Mouse (Mus musculus): ENCODE results near the gene Usp10.

The Usp10 gene

GRCm38 (mm10) chr8:119964859-119965258 is 54.7 kb downstream of the Usp10 start:
- DNase-seq (ENCODE audit: low spot score) = no peak

GRCm38 (mm10) chr8:119967435-119967834 is 57.3 kb downstream of the Usp10 start:
- DNase-seq (ENCODE audit: low spot score) = no peak

- no peak for DNase-seq (ENCODE audit: low spot score)
Measured at GRCm38 (mm10) chr8:119970169-119970568, 60.0 kb downstream of the Usp10 start.

- no peak for DNase-seq (ENCODE audit: low spot score)
Measured at GRCm38 (mm10) chr8:119972558-119972957, 62.4 kb downstream of the Usp10 start.

GRCm38 (mm10) chr8:119978770-119979381 is 68.7 kb downstream of the Usp10 start:
- DNase-seq (ENCODE audit: low spot score) = no peak

GRCm38 (mm10) chr8:119981253-119981652 is 71.1 kb downstream of the Usp10 start:
- DNase-seq (ENCODE audit: low spot score) = no peak

- no peak for DNase-seq (ENCODE audit: low spot score)
Measured at GRCm38 (mm10) chr8:119984085-119984484, 73.9 kb downstream of the Usp10 start.

- peak; percentile 2 for DNase-seq (ENCODE audit: low spot score)
Measured at GRCm38 (mm10) chr8:119986174-119986573, 76.0 kb downstream of the Usp10 start.

- DNase-seq (ENCODE audit: low spot score) = no peak
Measured at GRCm38 (mm10) chr8:119988087-119988486, 77.9 kb downstream of the Usp10 start.

- peak; percentile 84 for DNase-seq (ENCODE audit: low spot score)
Measured at GRCm38 (mm10) chr8:119992249-119992648, 82.1 kb downstream of the Usp10 start, which contains the start of gene Crispld2. TSS of gene Crispld2 (plus strand) at chr8:119992438.

- DNase-seq (ENCODE audit: low spot score) = no peak
Measured at GRCm38 (mm10) chr8:119994114-119994513, 84.0 kb downstream of the Usp10 start.

GRCm38 (mm10) chr8:119994556-119994955 is 84.4 kb downstream of the Usp10 start:
- no peak for DNase-seq (ENCODE audit: low spot score)

GRCm38 (mm10) chr8:119997266-119997665 is 87.1 kb downstream of the Usp10 start:
- no peak for DNase-seq (ENCODE audit: low spot score)

- no peak for DNase-seq (ENCODE audit: low spot score)
Measured at GRCm38 (mm10) chr8:120000461-120000860, 90.3 kb downstream of the Usp10 start.

GRCm38 (mm10) chr8:120001712-120002111 is 91.6 kb downstream of the Usp10 start:
- DNase-seq (ENCODE audit: low spot score) = no peak

GRCm38 (mm10) chr8:120002348-120002747 is 92.2 kb downstream of the Usp10 start:
- DNase-seq (ENCODE audit: low spot score) = no peak

- DNase-seq (ENCODE audit: low spot score) = peak; percentile 77
Measured at GRCm38 (mm10) chr8:120004154-120004702, 94.1 kb downstream of the Usp10 start.

- DNase-seq (ENCODE audit: low spot score) = no peak
Measured at GRCm38 (mm10) chr8:120004705-120005381, 94.7 kb downstream of the Usp10 start.

GRCm38 (mm10) chr8:120006645-120007160 is 96.5 kb downstream of the Usp10 start:
- DNase-seq (ENCODE audit: low spot score) = no peak
